8 mouse cellular contexts compared by ENCODE assay signal in genomic region chr4:156235360-156235770, GRCm38 (mm10). TPM values are rescaled to one million over a fixed set of nuclear protein-coding genes. Genes with fewer than 3 reads are reported as not detected.
A peak's percentile ranks its signal among the peaks of the same experiment; 100 is the strongest.
DNase-seq lines count a peak whose midpoint lies in the region; ATAC-seq and TF ChIP-seq lines count a peak whose summit lies in the region.

No protein-coding gene starts in this region.

- peak overlapping the region; percentile 76 for H3K9ac ChIP-seq in embryonic facial prominence, embryonic 14.5 days (ENCODE audit: low read depth, low read length)
- peak overlapping the region; percentile 75; the same call in 1 of the 2 replicates for H3K9ac ChIP-seq in limb, embryonic 11.5 days (ENCODE audit: low read length)
- H3K9ac ChIP-seq in midbrain, postnatal 0 days (replicated peaks; ENCODE audit: low read length, poor library complexity, severe bottlenecking), result peak overlapping the region; percentile 74

- peak overlapping the region; percentile 87 for H3K27ac ChIP-seq in gastrocnemius, adult 2 months
- peak overlapping the region; percentile 90; the same call in 1 of the 2 replicates for H3K27ac ChIP-seq in embryonic facial prominence, embryonic 14.5 days (replicated peaks; ENCODE audit: low read depth, low read length)
- H3K27ac ChIP-seq in limb, embryonic 11.5 days (replicated peaks; ENCODE audit: low read depth, low read length), result no peak overlapping the region
- H3K27ac ChIP-seq in midbrain, postnatal 0 days (ENCODE audit: low read depth, low read length), result peak overlapping the region; percentile 92

- TF ChIP-seq CTCF in gastrocnemius, adult 2 months (IDR thresholded peaks at IDR 0.05), result peak; percentile 22; the same call in 1 of the 2 replicates
- TF ChIP-seq CTCF in midbrain, postnatal 0 days (IDR thresholded peaks at IDR 0.05), result peak; percentile 55; the same call in 1 of the 2 replicates

- H3K4me3 ChIP-seq in gastrocnemius, adult 2 months, result peak overlapping the region; percentile 92
- peak overlapping the region; percentile 91 for H3K4me3 ChIP-seq in embryonic facial prominence, embryonic 14.5 days (ENCODE audit: low read depth, low read length)
- peak overlapping the region; percentile 91 for H3K4me3 ChIP-seq in limb, embryonic 11.5 days (ENCODE audit: low read depth, low read length)
- peak overlapping the region; percentile 87 for H3K4me3 ChIP-seq in midbrain, postnatal 0 days (ENCODE audit: low read depth, low read length)

- WGBS in embryonic facial prominence, embryonic 14.5 days, result under 1% methylated on average over 15 of the region's 15 CpGs
- WGBS in limb, embryonic 11.5 days, result 2% methylated on average over 15 of the region's 15 CpGs
- 1% methylated on average over 15 of the region's 15 CpGs for WGBS in midbrain, postnatal 0 days

- H3K9me3 ChIP-seq in embryonic facial prominence, embryonic 14.5 days (ENCODE audit: control insufficient read depth, low read length), result no peaks in the 10 kb centered on the region
- H3K9me3 ChIP-seq in limb, embryonic 11.5 days (ENCODE audit: control insufficient read depth, low read length), result no peaks in the 10 kb centered on the region
- no peaks in the 10 kb centered on the region for H3K9me3 ChIP-seq in midbrain, postnatal 0 days (ENCODE audit: low read length)

- DNase-seq in gastrocnemius, adult 2 months, result no peak
- no peak for DNase-seq in gastrocnemius, adult 18-20 months (ENCODE audit: low spot score)
- DNase-seq in embryonic facial prominence, embryonic 14.5 days (ENCODE audit: low spot score), result peak; percentile 80
- no peak for DNase-seq in limb, embryonic 11.5 days (ENCODE audit: low spot score)
- peak; percentile 84 for DNase-seq in midbrain, postnatal 0 days (ENCODE audit: low spot score)
- no peak for DNase-seq in layer of hippocampus, postnatal 25 days (ENCODE audit: extremely low spot score in 1 of 2, low spot score in 1 of 2)
- no peak for DNase-seq in urinary bladder, adult 18-20 months (ENCODE audit: low spot score in 2 of 2)

- H3K4me1 ChIP-seq in embryonic facial prominence, embryonic 14.5 days (ENCODE audit: control insufficient read depth, insufficient read depth, low read length), result peaks cover 4% of the 10 kb centered on the region; the same call in 1 of the 2 replicates
- peaks cover 6% of the 10 kb centered on the region for H3K4me1 ChIP-seq in limb, embryonic 11.5 days (ENCODE audit: control insufficient read depth, insufficient read depth, low read length)
- peaks cover 4% of the 10 kb centered on the region for H3K4me1 ChIP-seq in midbrain, postnatal 0 days (ENCODE audit: insufficient read depth, low read length)

- intact Hi-C loops in gastrocnemius, adult 2 months (cut with DNase I), result loop anchor here (2.0 kb wide), 1 partner anchor 33 kb away; the partner anchor contains the start of gene AW011738

- H3K36me3 ChIP-seq in embryonic facial prominence, embryonic 14.5 days (ENCODE audit: control insufficient read depth, insufficient read depth, low read length), result peaks cover 59% of the 10 kb centered on the region
- H3K36me3 ChIP-seq in limb, embryonic 11.5 days (ENCODE audit: control insufficient read depth, insufficient read depth, low read length), result peaks cover 40% of the 10 kb centered on the region
- peaks cover 38% of the 10 kb centered on the region for H3K36me3 ChIP-seq in midbrain, postnatal 0 days (ENCODE audit: insufficient read depth, low read length)

- peak; percentile 49 for ATAC-seq in CD4-positive, CD25-positive, alpha-beta regulatory T cell, adult 4 months
- peak; percentile 15; the same call in 1 of the 2 replicates for ATAC-seq in embryonic facial prominence, embryonic 14.5 days (ENCODE audit: low read depth)
- ATAC-seq in limb, embryonic 11.5 days (ENCODE audit: insufficient number of reproducible peaks, low FRiP score, low TSS enrichment, low read depth), result peak; percentile 40; the same call in 1 of the 2 replicates
- ATAC-seq in midbrain, postnatal 0 days (ENCODE audit: low FRiP score), result peak; percentile 47

- peak overlapping the region; percentile 93 for H3K4me2 ChIP-seq in embryonic facial prominence, embryonic 14.5 days (ENCODE audit: low read depth, low read length)
- H3K4me2 ChIP-seq in limb, embryonic 11.5 days (ENCODE audit: low read depth, severe bottlenecking), result peak overlapping the region; percentile 52
- H3K4me2 ChIP-seq in midbrain, postnatal 0 days (ENCODE audit: low read depth, low read length, poor library complexity, severe bottlenecking), result peak overlapping the region; percentile 68

- no peaks in the 10 kb centered on the region for H3K27me3 ChIP-seq in embryonic facial prominence, embryonic 14.5 days (replicated peaks; ENCODE audit: control insufficient read depth, insufficient read depth, low read length)
- H3K27me3 ChIP-seq in limb, embryonic 11.5 days (ENCODE audit: control insufficient read depth, insufficient read depth, low read length), result no peaks in the 10 kb centered on the region
- no peaks in the 10 kb centered on the region for H3K27me3 ChIP-seq in midbrain, postnatal 0 days (ENCODE audit: insufficient read depth, low read length)

RNA-seq across cellular contexts. Expression of gene Noc2l, which starts 0.4 kb away (rescaled TPM):
- 10 to 100 TPM; 30.8 to 33.3 TPM for total RNA-seq in gastrocnemius, adult 2 months (2021)
- total RNA-seq in gastrocnemius, adult 18-20 months (2021), result 10 to 100 TPM; 31.2 to 33.4 TPM
- polyA plus RNA-seq in CD4-positive, CD25-positive, alpha-beta regulatory T cell, adult 4 months (2017; shearing (Covaris generic)), result 10 to 100 TPM; 12.6 to 16.9 TPM
- 56.5 and 59.5 TPM in 2 replicates for polyA plus RNA-seq in embryonic facial prominence, embryonic 14.5 days (2014; fragmentation: Nextera tagmentation; extraction: Ambion mirVana)
- polyA plus RNA-seq in limb, embryonic 11.5 days (2014; fragmentation: Nextera tagmentation; extraction: Ambion mirVana), result 86.4 and 92.0 TPM in 2 replicates
- total RNA-seq in midbrain, postnatal 0 days (2014; rRNA removed), result 75.7 and 81.3 TPM in 2 replicates
- polyA plus RNA-seq in midbrain, postnatal 0 days (2015; fragmentation: Nextera tagmentation; extraction: Ambion mirVana), result 42.6 and 47.1 TPM in 2 replicates
- total RNA-seq in layer of hippocampus, postnatal 25 days (2021), result 10 to 100 TPM; 60.5 to 66.7 TPM

RNA-seq across cellular contexts. Expression of gene Plekhn1, which starts 0.7 kb away (rescaled TPM):
- 1 to 10 TPM; 5.8 to 7.6 TPM for total RNA-seq in gastrocnemius, adult 2 months (2021)
- 1 to 10 TPM; 5.9 to 6.7 TPM for total RNA-seq in gastrocnemius, adult 18-20 months (2021)
- 1 to 10 TPM; 8.3 to 9.0 TPM for polyA plus RNA-seq in CD4-positive, CD25-positive, alpha-beta regulatory T cell, adult 4 months (2017; shearing (Covaris generic))
- 23.9 and 25.8 TPM in 2 replicates for polyA plus RNA-seq in embryonic facial prominence, embryonic 14.5 days (2014; fragmentation: Nextera tagmentation; extraction: Ambion mirVana)
- polyA plus RNA-seq in limb, embryonic 11.5 days (2014; fragmentation: Nextera tagmentation; extraction: Ambion mirVana), result 20.1 and 20.2 TPM in 2 replicates
- 46.6 and 46.7 TPM in 2 replicates for total RNA-seq in midbrain, postnatal 0 days (2014; rRNA removed)
- 18.7 and 19.3 TPM in 2 replicates for polyA plus RNA-seq in midbrain, postnatal 0 days (2015; fragmentation: Nextera tagmentation; extraction: Ambion mirVana)
- 10 to 100 TPM; 37.9 to 45.9 TPM for total RNA-seq in layer of hippocampus, postnatal 25 days (2021)

RNA-seq across cellular contexts. Expression of gene Perm1, which starts 19.7 kb away (rescaled TPM):
- 100 to 1,000 TPM; 142 to 265 TPM for total RNA-seq in gastrocnemius, adult 2 months (2021)
- 100 to 1,000 TPM; 143 to 233 TPM for total RNA-seq in gastrocnemius, adult 18-20 months (2021)
- polyA plus RNA-seq in CD4-positive, CD25-positive, alpha-beta regulatory T cell, adult 4 months (2017; shearing (Covaris generic)), result 1 to 10 TPM in 1 of 2 experiments, under 1 TPM in 1; 0.86 to 1.4 TPM
- 1.5 and 2.2 TPM in 2 replicates for polyA plus RNA-seq in embryonic facial prominence, embryonic 14.5 days (2014; fragmentation: Nextera tagmentation; extraction: Ambion mirVana)
- 0.26 and 0.35 TPM in 2 replicates for polyA plus RNA-seq in limb, embryonic 11.5 days (2014; fragmentation: Nextera tagmentation; extraction: Ambion mirVana)
- total RNA-seq in midbrain, postnatal 0 days (2014; rRNA removed), result 1.9 and 2.0 TPM in 2 replicates
- polyA plus RNA-seq in midbrain, postnatal 0 days (2015; fragmentation: Nextera tagmentation; extraction: Ambion mirVana), result 1.4 and 1.7 TPM in 2 replicates
- under 1 TPM; 0.23 to 0.27 TPM for total RNA-seq in layer of hippocampus, postnatal 25 days (2021)

RNA-seq across cellular contexts. Expression of gene Samd11, which starts 20.1 kb away (rescaled TPM):
- total RNA-seq in gastrocnemius, adult 2 months (2021), result not detected
- total RNA-seq in gastrocnemius, adult 18-20 months (2021), result not detected
- polyA plus RNA-seq in CD4-positive, CD25-positive, alpha-beta regulatory T cell, adult 4 months (2017; shearing (Covaris generic)), result 1 to 10 TPM; 2.4 to 4.1 TPM
- polyA plus RNA-seq in embryonic facial prominence, embryonic 14.5 days (2014; fragmentation: Nextera tagmentation; extraction: Ambion mirVana), result 0.35 and 0.56 TPM in 2 replicates
- polyA plus RNA-seq in limb, embryonic 11.5 days (2014; fragmentation: Nextera tagmentation; extraction: Ambion mirVana), result 0.60 and 0.61 TPM in 2 replicates
- total RNA-seq in midbrain, postnatal 0 days (2014; rRNA removed), result 8.9 and 9.1 TPM in 2 replicates
- polyA plus RNA-seq in midbrain, postnatal 0 days (2015; fragmentation: Nextera tagmentation; extraction: Ambion mirVana), result 3.2 and 3.5 TPM in 2 replicates
- total RNA-seq in layer of hippocampus, postnatal 25 days (2021), result 1 to 10 TPM; 3.9 to 4.9 TPM

RNA-seq across cellular contexts. Expression of gene AW011738, which starts 32.3 kb away (rescaled TPM):
- 1 to 10 TPM; 4.2 to 4.4 TPM for total RNA-seq in gastrocnemius, adult 2 months (2021)
- total RNA-seq in gastrocnemius, adult 18-20 months (2021), result 1 to 10 TPM; 3.7 to 4.9 TPM
- 10 to 100 TPM in 1 of 2 experiments, 1 to 10 TPM in 1; 8.0 to 10.5 TPM for polyA plus RNA-seq in CD4-positive, CD25-positive, alpha-beta regulatory T cell, adult 4 months (2017; shearing (Covaris generic))
- 0.74 and 0.79 TPM in 2 replicates for polyA plus RNA-seq in embryonic facial prominence, embryonic 14.5 days (2014; fragmentation: Nextera tagmentation; extraction: Ambion mirVana)
- polyA plus RNA-seq in limb, embryonic 11.5 days (2014; fragmentation: Nextera tagmentation; extraction: Ambion mirVana), result 0.28 and 0.70 TPM in 2 replicates
- 7.5 and 8.2 TPM in 2 replicates for total RNA-seq in midbrain, postnatal 0 days (2014; rRNA removed)
- 3.5 and 3.7 TPM in 2 replicates for polyA plus RNA-seq in midbrain, postnatal 0 days (2015; fragmentation: Nextera tagmentation; extraction: Ambion mirVana)
- total RNA-seq in layer of hippocampus, postnatal 25 days (2021), result 1 to 10 TPM; 5.4 to 6.9 TPM

Comparison
In these comparisons a context has a peak if more than half of its experiments do, and no peak if none do; other contexts are left out.
1. DNase-seq: peak in embryonic facial prominence, embryonic 14.5 days (single experiment) and midbrain, postnatal 0 days (single experiment); none in gastrocnemius, adult 2 months (single experiment), gastrocnemius, adult 18-20 months (single experiment), limb, embryonic 11.5 days (single experiment), layer of hippocampus, postnatal 25 days (0 of 2) and urinary bladder, adult 18-20 months (0 of 2).
2. RNA of gene Perm1, which starts 19.7 kb away (total RNA-seq): 142 to 265 TPM in gastrocnemius, adult 2 months and 143 to 233 TPM in gastrocnemius, adult 18-20 months; 1.9 to 2.0 TPM in midbrain, postnatal 0 days and 0.23 to 0.27 TPM in layer of hippocampus, postnatal 25 days; every median in the first group is over 10 times any median in the second.
3. Peak in every context shown above with its lines, with median percentiles within 50 percentile points of each other: H3K4me3 ChIP-seq, ATAC-seq, H3K4me2 ChIP-seq and H3K9ac ChIP-seq.